8 mouse cellular contexts compared by ENCODE assay signal in the genomic region with DNA sequence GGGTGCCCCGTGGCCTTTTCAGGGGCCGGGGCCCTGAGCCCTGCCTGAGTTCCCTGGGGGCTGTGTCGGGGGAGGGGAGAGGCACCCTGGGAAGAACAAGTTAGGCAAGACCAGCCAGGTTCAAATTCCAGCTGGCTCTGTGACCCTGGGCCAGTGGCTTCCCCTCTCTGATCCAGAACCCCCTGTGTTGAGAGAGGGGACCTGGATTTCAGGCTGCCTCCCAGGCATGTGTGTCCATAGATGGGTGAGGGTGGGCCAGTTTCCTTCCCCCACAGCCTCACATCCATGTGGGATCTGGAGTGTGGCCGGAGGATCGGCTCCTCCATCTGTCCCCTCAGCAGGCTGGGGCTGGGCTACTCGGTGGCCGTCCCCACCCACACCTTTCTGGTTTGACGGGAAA. TPM values are rescaled to one million over a fixed set of nuclear protein-coding genes. Genes with fewer than 3 reads are reported as not detected.
A peak's percentile ranks its signal among the peaks of the same experiment; 100 is the strongest.
DNase-seq lines count a peak whose midpoint lies in the region; ATAC-seq and TF ChIP-seq lines count a peak whose summit lies in the region.

No protein-coding gene starts in this region.

- H3K27me3 ChIP-seq in liver, adult 2 months (ENCODE audit: control insufficient read depth, insufficient read depth, low read length), result no peaks in the 10 kb centered on the region
- H3K27me3 ChIP-seq in hindbrain, embryonic 12.5 days, result peaks cover 12% of the 10 kb centered on the region
- H3K27me3 ChIP-seq in myocyte (ENCODE audit: control insufficient read depth, insufficient read depth, insufficient read length), result no peaks in the 10 kb centered on the region

- no peak for TF ChIP-seq POLR2A in liver, adult 2 months (IDR thresholded peaks at IDR 0.05; ENCODE audit: extremely low read depth, insufficient read depth, low read length)
- TF ChIP-seq POLR2A in myocyte (IDR thresholded peaks at IDR 0.05; ENCODE audit: insufficient read length, low read depth), result no peak

- peak overlapping the region; percentile 20; the same call in 1 of the 2 replicates for H3K4me3 ChIP-seq in liver, adult 2 months (ENCODE audit: insufficient read depth, low read depth, low read length)
- peak overlapping the region; percentile 3; the same call in 1 of the 2 replicates for H3K4me3 ChIP-seq in hindbrain, embryonic 12.5 days
- peak overlapping the region; percentile 94 for H3K4me3 ChIP-seq in myocyte

- peak overlapping the region; percentile 100 for H3K4me2 ChIP-seq in hindbrain, embryonic 12.5 days (replicated peaks)
- H3K4me2 ChIP-seq in myocyte (ENCODE audit: low read depth), result peak overlapping the region; percentile 89

- H3K9ac ChIP-seq in liver, adult 2 months (ENCODE audit: low read depth, low read length), result peak overlapping the region; percentile 32
- H3K9ac ChIP-seq in hindbrain, embryonic 12.5 days, result peak overlapping the region; percentile 23; the same call in 1 of the 2 replicates

- H3ac ChIP-seq in myocyte (ENCODE audit: control insufficient read depth, insufficient read length), result no peak overlapping the region

- H3K9me3 ChIP-seq in hindbrain, embryonic 12.5 days (replicated peaks), result no peaks in the 10 kb centered on the region

- WGBS in liver, adult 2 months, result 13% methylated on average over 8 of the region's 8 CpGs
- WGBS in hindbrain, embryonic 12.5 days, result 59% methylated on average over 8 of the region's 8 CpGs

- peak; percentile 44 for DNase-seq in liver, adult 2 months (ENCODE audit: extremely low read depth, low read depth, low spot score)
- DNase-seq in liver, result no peak
- peak; percentile 74 to 82 for DNase-seq in cerebellum, postnatal 25 days
- no peak for DNase-seq in spleen, adult 18-20 months
- no peak for DNase-seq in spleen, postnatal 4 days (ENCODE audit: low spot score in 2 of 2)

- TF ChIP-seq CTCF in liver, adult 2 months (IDR thresholded peaks at IDR 0.05; ENCODE audit: low read depth, low read length), result no peak

- ATAC-seq in hindbrain, embryonic 12.5 days (ENCODE audit: low FRiP score), result no peak
- ATAC-seq in frontal cortex, adult (ENCODE audit: low TSS enrichment), result no peak

- H3K4me1 ChIP-seq in liver, adult 2 months (ENCODE audit: control insufficient read depth, insufficient read depth, low read length), result peaks cover 20% of the 10 kb centered on the region
- peaks cover 63% of the 10 kb centered on the region for H3K4me1 ChIP-seq in hindbrain, embryonic 12.5 days

- H3K36me3 ChIP-seq in liver, adult 2 months (ENCODE audit: control insufficient read depth, insufficient read depth, low read length), result peaks cover 4% of the 10 kb centered on the region; the same call in 1 of the 2 replicates
- H3K36me3 ChIP-seq in hindbrain, embryonic 12.5 days, result peaks cover 19% of the 10 kb centered on the region
- H3K36me3 ChIP-seq in myocyte (ENCODE audit: control insufficient read depth, insufficient read depth), result peaks cover 3% of the 10 kb centered on the region

- peak overlapping the region; percentile 19 for H3K27ac ChIP-seq in liver, adult 2 months (replicated peaks; ENCODE audit: insufficient read depth, low read depth, low read length)
- H3K27ac ChIP-seq in hindbrain, embryonic 12.5 days, result no peak overlapping the region

- peaks cover 72% of the 10 kb centered on the region for H3K79me2 ChIP-seq in liver, adult 2 months (ENCODE audit: control insufficient read depth, insufficient read depth, low read length)
- peaks cover 66% of the 10 kb centered on the region for H3K79me2 ChIP-seq in myocyte (ENCODE audit: control insufficient read depth, insufficient read depth)

TF ChIP-seq in myocyte, 11 proteins besides CTCF, POLR2A, EP300 and RAD21:
- TF ChIP-seq REST (IDR thresholded peaks at IDR 0.05; ENCODE audit: insufficient read depth, insufficient read length) (no peak), MAX (IDR thresholded peaks at IDR 0.05; ENCODE audit: low read depth) (no peak), MYOG (IDR thresholded peaks at IDR 0.05; ENCODE audit: control insufficient read depth in 1 of 3, insufficient read depth in 1 of 3, insufficient read length in 2 of 3, low read depth in 2 of 3) (no peak), CEBPB (IDR thresholded peaks at IDR 0.05; ENCODE audit: insufficient read depth, poor library complexity, severe bottlenecking) (no peak), E2F4 (IDR thresholded peaks at IDR 0.05; ENCODE audit: insufficient read depth) (no peak), SRF (IDR thresholded peaks at IDR 0.05; ENCODE audit: control insufficient read depth, insufficient read length, low read depth) (no peak), TCF3 (IDR thresholded peaks at IDR 0.05; ENCODE audit: insufficient read length, low read depth) (no peak), TCF12 (IDR thresholded peaks at IDR 0.05; ENCODE audit: insufficient read depth, poor library complexity, severe bottlenecking) (no peak), MYOD1 (IDR thresholded peaks at IDR 0.05; ENCODE audit: control insufficient read depth in 1 of 3, insufficient read length in 2 of 3, low read depth in 2 of 3) (no peak)

RNA-seq across cellular contexts. Expression of a gene that starts 5.0 kb away (rescaled TPM):
- 10.0 and 14.2 TPM in 2 replicates for total RNA-seq in liver, adult 2 months (2014; rRNA removed)
- polyA plus RNA-seq in liver, adult 2 months (2012; rRNA removed), result 28.6 and 34.0 TPM in 2 replicates
- polyA plus RNA-seq in hindbrain, embryonic 12.5 days (2016; fragmentation: Nextera tagmentation; extraction: Ambion mirVana), result 17.7 and 18.2 TPM in 2 replicates
- polyA plus RNA-seq in myocyte (2012; fragmentation: generic; extraction: Trizol), result 26.1 TPM

RNA-seq across cellular contexts. Expression of a gene that starts 27.7 kb away (rescaled TPM):
- total RNA-seq in liver, adult 2 months (2014; rRNA removed), result 8.9 and 10.1 TPM in 2 replicates
- polyA plus RNA-seq in liver, adult 2 months (2012; rRNA removed), result 17.8 and 22.7 TPM in 2 replicates
- polyA plus RNA-seq in hindbrain, embryonic 12.5 days (2016; fragmentation: Nextera tagmentation; extraction: Ambion mirVana), result 56.7 and 59.2 TPM in 2 replicates
- polyA plus RNA-seq in myocyte (2012; fragmentation: generic; extraction: Trizol), result 43.2 TPM

RNA-seq across cellular contexts. Expression of a gene that starts 34.3 kb away (rescaled TPM):
- total RNA-seq in liver, adult 2 months (2014; rRNA removed), result 46.6 and 61.1 TPM in 2 replicates
- 192 and 231 TPM in 2 replicates for polyA plus RNA-seq in liver, adult 2 months (2012; rRNA removed)
- 223 and 232 TPM in 2 replicates for polyA plus RNA-seq in hindbrain, embryonic 12.5 days (2016; fragmentation: Nextera tagmentation; extraction: Ambion mirVana)
- polyA plus RNA-seq in myocyte (2012; fragmentation: generic; extraction: Trizol), result 126 TPM

RNA-seq across cellular contexts. Expression of a gene that starts 36.4 kb away (rescaled TPM):
- 812 and 946 TPM in 2 replicates for total RNA-seq in liver, adult 2 months (2014; rRNA removed)
- 1,151 and 1,204 TPM in 2 replicates for polyA plus RNA-seq in liver, adult 2 months (2012; rRNA removed)
- polyA plus RNA-seq in hindbrain, embryonic 12.5 days (2016; fragmentation: Nextera tagmentation; extraction: Ambion mirVana), result 539 TPM in 2 replicates
- 3,891 TPM for polyA plus RNA-seq in myocyte (2012; fragmentation: generic; extraction: Trizol)

RNA-seq across cellular contexts. Expression of a gene that starts 41.3 kb away (rescaled TPM):
- total RNA-seq in liver, adult 2 months (2014; rRNA removed), result 190 and 205 TPM in 2 replicates
- polyA plus RNA-seq in liver, adult 2 months (2012; rRNA removed), result 287 and 308 TPM in 2 replicates
- 0.12 and 0.46 TPM in 2 replicates for polyA plus RNA-seq in hindbrain, embryonic 12.5 days (2016; fragmentation: Nextera tagmentation; extraction: Ambion mirVana)
- 0.14 TPM for polyA plus RNA-seq in myocyte (2012; fragmentation: generic; extraction: Trizol)

Comparison
In these comparisons a context has a peak if more than half of its experiments do, and no peak if none do; other contexts are left out.
1. DNase-seq: peak in liver, adult 2 months (single experiment) and cerebellum, postnatal 25 days (2 of 2); none in liver (single experiment), spleen, adult 18-20 months (0 of 2) and spleen, postnatal 4 days (0 of 2).
2. H3K4me3 ChIP-seq: peak in every context shown above with its lines; median percentile 94 in myocyte; 20 in liver, adult 2 months; 3 in hindbrain, embryonic 12.5 days.